Mouse (Mus musculus) retina, embryonic 14.5 days (tissue): Measurements from ENCODE around the gene Rnf146.
"Not testable (repeated sequence)": the region's sequence is repeated elsewhere in the genome, so short reads cannot be mapped to it uniquely, and the experiment has no call there.

ENCODE experiments used
- DNase-seq: peaks from one replicate; pipeline ENCODE4 v3.0.0-alpha.2; 2015; ENCODE audit warnings: low spot score

Gene Rnf146

DNA sequence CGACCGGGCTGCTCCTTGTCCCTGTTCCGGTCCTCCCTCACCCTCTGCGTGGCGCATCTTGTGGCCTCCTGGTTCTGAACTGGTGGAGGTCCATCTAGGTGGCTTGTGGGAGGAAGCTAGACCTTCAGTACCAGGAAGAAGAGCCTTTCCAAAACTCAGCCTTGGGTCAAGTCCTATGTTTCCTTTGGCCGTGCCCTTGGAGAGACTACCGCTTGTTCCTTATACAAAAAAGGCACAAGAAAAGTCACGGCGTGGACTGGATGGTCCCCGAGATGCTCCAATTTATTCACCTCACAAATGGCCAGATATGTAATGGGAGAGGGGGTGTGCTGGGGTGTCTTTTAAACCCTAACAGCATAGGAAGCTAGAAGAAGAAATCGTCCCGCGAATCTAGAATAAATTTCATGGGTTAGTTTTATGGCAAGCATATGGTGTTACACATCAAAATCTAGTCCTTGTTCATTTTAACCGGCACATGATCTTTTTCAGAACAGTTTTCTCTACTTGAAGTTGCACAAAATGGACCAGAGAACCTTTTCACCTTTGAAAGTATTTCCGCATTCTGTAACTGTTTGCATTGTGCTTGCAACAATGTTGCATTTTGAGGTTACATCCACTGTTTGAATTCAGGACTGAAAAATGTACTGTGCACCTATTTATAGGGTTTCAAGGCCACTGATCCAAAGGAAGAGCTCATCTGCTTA is at the start of gene Rnf146:
Rnf146 (minus strand) TSS at position 246 of the 704 bp plus-strand sequence.
- no peak for DNase-seq

DNA sequence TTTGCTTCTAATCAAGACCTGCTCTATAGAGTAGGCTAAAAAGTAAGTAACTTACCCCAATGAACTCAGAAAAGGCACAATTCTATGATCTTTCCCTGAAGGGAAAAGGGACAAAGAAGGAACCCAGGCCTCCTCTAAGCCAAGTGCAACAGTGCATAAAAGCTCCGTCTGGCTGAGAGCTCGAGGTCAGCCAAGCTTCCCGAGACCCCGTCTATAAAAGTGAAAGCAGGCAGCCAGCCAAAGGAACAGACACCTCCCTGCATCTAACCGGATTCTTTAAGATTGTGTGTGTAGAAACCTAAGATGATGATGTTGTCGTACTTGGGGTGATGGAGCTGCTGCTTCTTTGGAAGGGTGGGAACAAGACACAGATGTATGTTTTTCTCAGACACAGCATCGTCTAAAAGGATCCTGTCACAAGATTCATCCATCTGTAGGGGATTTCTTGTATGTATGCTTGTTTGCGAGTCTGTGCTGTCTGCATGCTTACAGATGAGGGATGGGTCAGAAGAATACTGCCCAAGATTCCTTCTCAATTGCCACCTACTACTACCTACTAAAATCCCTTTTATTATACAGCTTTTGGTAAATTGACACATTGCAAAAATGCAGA is 40.5 kb upstream of the Rnf146 start:
- DNase-seq: peak; percentile 37

DNA sequence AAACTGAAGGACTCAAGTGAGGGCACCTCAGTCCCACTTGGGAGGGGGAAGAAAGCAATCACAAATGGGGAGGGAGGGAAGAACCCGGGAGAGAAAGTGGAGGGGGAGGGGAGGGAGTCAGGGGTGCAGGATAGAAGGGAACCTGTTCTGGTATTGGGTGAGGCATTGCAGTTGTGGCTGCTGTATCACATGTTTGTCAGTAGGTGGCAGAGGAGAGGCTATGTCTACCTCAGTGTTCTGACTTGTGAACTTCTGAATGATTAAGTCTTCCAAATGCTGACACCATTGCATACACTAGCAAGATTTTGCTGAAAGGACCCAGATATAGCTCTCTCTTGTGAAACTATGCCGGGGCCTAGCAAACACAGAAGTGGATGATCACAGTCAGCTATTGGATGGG is 32.6 kb upstream of the Rnf146 start:
- not testable (repeated sequence) for DNase-seq

- no peak for DNase-seq
Observed at GRCm38 (mm10) chr10:29381558-29381957, 19.3 kb upstream of the Rnf146 start.

GRCm38 (mm10) chr10:29374065-29374464 is 11.8 kb upstream of the Rnf146 start:
- DNase-seq: no peak

- DNase-seq: peak; percentile 91
Observed at GRCm38 (mm10) chr10:29361464-29362196, 612 bp downstream of the Rnf146 start.

DNA sequence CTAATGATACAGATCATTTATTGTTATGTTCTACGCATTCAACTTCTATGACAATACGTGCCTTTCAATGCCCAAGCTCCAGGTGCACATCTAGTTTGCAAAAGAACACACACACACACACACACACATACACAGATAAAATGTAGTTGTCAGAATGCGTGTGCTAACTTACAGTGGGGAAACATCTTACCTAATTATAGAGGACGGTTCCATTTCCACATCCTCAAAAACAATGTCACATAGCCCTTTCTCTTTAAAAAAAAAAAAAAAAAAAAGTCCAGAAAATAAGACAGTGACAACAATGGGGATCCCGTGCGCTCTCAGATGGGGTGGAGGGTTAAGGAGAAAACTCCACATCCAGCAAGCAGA is 1.2 kb downstream of the Rnf146 start:
- no peak for DNase-seq

GRCm38 (mm10) chr10:29354183-29354582 is 8.1 kb downstream of the Rnf146 start:
- DNase-seq: peak; percentile 23

DNA sequence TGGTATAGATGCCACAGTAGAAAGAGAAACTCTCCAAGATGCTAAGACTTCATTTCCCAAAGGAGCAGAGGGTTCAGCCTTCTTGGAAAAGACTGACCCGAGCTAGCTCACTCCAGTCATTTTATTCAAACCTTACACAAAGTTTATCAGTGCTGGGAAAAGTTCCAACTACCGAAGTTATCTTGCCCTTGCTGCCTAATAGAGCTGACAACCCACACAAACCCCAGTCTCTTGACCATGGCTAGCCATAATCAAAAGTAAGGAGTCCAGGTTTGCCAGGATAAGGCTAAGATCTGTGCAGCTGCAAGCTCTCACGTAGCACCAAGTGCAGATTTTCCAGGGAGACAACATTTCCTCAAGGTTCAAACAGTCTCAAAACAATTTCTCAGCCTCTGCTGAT is 9.7 kb downstream of the Rnf146 start:
- no peak for DNase-seq

DNA sequence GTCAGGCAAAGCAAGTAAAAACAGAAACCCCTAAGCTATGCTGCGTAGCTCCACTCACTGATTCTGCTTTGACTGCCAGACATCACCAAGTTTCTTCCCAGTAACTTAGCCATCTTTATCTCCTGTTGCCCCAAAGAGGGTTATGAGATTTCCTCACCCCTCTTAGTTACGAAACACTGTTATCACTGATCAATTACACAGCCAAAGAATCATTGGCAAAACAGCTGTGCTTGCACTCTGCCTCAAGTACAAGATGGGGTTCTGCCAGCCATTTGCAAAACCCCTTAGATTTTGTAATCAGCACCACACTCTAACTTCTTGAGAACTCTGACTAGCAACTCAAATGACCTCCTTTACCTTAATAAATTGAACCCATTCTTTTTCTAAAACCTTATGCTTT is 10.8 kb downstream of the Rnf146 start:
- DNase-seq: no peak

- DNase-seq: no peak
Observed at GRCm38 (mm10) chr10:29346638-29347037, 15.6 kb downstream of the Rnf146 start.

DNA sequence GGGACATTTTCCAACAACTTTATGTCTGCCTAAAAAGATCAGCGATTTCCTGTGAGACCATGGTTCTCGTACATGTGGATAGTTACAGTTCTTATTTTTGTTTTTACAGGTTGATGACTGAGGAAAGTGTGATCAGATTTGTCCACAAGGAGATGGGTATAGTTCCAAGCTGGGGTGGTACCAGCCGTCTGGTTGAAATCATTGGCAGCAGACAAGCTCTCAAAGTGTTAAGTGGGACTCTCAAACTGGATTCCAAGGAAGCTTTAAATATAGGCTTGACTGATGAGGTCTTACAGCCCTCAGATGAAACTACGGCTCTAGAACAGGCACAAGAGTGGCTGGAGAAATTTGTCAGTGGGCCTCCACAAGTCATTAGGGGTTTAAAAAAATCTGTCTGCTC is 18.0 kb downstream of the Rnf146 start:
- no peak for DNase-seq

DNA sequence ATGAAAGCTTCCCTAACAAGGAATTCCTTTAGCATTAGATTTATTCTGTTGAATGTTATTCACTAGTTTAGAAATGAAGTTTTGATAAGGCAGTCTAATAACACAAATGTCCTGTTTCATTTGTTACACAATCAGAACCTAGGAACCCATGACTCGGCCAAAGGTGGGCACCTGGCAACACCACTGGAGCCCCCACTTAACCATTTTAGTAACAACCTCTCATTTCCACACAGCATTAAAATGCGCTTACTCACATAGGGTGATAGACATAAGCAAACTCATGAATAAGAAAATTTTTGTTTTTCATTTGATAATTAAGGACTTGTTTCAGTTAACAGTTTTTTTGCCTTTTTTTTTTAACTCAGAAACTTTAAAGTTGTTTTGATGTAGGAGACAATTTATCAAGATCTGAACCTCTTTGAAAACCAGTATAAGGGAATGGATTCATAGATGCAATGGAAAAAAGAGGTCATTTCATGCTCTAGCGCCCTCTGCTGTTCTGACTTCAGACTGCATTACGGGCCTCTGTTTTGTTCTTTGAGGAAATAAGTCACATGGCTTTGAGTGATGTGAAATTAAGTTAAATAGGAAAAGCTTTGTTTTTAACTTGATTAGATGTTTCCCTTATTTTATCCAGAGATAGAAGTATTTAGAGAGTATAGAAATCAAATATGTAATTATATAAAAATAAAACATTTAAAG is 23.7 kb downstream of the Rnf146 start:
- peak; percentile 87 for DNase-seq

DNA sequence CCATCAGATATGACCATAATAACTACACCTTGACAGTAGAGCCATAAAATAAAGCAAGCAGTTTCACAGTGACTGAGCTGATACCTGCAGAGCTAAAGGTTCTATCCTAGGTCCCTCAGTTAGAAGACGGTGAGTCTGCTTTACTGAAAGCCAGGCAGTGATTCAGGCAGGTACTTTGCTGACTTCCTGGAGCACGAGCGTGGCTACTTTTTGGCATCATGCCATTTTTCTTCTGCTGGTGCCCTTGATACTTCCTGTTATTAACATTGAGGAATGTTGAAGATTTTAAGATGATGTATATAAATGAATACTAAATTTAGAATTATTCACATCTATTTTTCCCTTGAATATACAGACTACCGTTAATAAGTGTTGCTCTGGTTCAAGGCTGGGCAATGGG is 28.4 kb downstream of the Rnf146 start:
- DNase-seq: no peak

DNA sequence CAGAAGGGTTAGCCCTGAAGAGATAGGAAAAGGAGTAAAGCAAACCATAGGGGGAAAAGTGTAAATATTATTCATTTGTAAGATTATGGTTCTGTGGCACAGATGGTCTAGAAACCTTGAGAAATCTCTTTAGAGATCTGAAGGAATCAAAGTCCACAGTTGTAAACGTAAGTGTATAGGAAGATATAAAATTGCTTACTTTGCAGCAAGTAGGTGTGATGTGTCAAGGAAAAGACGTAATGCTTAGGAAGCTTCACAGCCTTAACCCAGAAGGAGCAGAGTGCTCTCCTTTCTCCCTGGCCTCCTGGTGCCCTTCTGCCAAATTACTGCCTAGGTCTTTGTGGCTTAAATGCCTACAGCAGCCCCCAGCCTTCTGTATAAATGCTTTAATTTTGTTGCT is 37.4 kb downstream of the Rnf146 start:
- DNase-seq: no peak

GRCm38 (mm10) chr10:29313905-29314304 is 48.3 kb downstream of the Rnf146 start:
- DNase-seq: peak; percentile 2

GRCm38 (mm10) chr10:29313064-29313638 is 49.1 kb downstream of the Rnf146 start, which contains the start of gene Echdc1:
Gene Echdc1, plus strand, starts transcription at chr10:29313166.
- peak; percentile 92 for DNase-seq

DNA sequence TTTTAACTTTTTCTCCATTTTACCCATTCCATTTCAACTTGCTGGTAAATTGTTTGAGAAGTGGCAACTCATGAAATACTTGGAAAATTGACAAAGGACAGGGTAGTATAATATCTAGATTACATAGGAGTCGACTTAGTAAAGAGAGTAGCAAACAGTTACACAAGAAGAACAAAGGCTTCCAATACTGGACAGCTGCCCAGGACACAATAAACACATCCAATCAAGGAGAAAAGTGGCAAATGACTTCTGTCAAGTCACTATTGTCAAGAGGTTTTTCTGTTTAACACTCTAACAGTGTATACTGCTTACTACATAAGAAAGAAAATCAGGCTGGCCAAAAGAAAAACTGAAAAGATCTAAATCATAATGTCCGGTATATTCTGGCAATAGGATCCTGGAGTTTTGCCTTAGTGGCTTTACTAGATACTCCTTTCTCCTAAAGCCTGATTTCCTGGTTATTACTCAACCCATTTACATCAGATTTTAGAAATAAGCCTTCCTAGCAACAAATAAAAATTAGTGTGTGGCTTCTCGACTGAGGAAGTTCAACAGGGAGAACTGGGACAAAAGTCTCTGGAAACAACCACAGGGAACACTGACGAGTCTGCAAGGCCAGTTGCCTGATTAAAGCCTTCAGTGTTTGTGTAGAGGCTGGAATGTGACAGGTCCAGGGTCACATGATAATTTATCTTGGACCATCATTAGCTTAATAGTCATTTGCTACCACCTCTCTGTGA is 50.6 kb downstream of the Rnf146 start:
- peak; percentile 5 for DNase-seq

DNA sequence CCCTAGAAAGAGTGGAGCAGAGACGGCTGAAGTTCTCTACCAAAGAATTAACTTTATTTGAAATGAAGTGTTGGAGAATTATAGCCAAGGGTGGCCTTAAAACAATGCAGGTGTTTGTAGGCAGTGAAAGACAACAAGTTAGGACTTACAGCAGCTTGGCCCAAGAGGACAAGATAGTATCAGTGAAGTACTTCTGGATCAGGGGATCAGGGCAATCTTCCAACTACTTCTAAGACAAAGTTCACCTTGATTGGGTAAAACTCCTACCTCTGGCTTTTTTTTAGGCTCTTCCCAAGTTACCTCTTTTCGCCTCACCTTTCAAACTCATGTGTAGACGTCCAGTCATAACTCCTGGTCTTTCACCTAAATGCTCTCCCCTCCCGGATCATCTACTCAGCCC is 60.0 kb downstream of the Rnf146 start:
- no peak for DNase-seq
